8 mouse cellular contexts compared by ENCODE assay signal in the genomic region with DNA sequence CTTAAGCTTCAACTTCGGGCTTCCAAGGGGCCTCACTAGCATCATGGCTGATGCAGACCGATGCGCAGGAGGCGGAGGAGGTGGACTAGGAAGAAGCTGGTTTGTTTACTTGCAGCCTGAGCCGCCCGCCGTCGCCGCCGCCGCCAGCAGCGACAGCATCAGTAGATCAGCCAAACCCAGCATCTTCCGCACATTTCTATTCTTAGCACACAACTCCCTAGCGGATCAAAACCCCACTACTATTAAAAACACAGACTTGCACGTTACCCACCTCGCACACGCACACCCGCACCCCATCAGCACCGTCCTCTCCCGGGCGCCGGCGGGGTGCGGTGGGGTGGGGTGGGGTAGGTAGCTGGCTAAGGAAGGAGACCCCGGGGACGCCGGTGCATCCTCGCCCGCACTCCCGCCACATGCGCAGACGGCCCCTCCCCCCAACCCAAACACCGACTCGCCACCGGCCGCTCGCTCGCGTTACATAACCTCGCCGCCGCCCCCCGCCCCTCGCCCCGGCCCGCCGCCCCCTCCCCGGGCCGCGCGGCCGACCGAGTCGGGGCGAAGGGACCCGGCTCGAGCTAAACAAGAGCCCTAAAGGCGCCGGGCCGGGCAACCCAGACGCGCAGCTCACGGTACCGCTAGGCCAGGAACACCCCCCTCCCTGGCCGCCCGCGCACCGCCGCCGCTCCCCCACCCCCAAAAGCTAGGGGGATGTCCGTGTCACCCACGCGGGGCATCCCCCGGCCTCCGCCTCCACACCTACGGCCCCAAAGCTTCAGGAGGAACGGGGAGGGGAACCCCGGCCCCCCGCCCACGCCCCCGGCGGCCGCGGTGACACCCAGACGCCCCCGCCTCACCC. TPM values are rescaled to one million over a fixed set of nuclear protein-coding genes. Genes with fewer than 3 reads are reported as not detected.
A peak's percentile ranks its signal among the peaks of the same experiment; 100 is the strongest.
DNase-seq lines count a peak whose midpoint lies in the region; ATAC-seq and TF ChIP-seq lines count a peak whose summit lies in the region.

No protein-coding gene starts in this region.

- in situ Hi-C loops in CH12.LX (cut with MboI; ENCODE audit: low pct_ligation_motif_present, low pct_unique_long_range_greater_than_20kb, low sequenced_read_pairs): no loop called here

- H3K36me3 ChIP-seq in CH12.LX (replicated peaks in 1 of 2; ENCODE audit: control insufficient read depth in 1 of 2, insufficient read depth in 1 of 2, low read length in 1 of 2): no peaks in the 10 kb centered on the region
- H3K36me3 ChIP-seq in forebrain, embryonic 13.5 days (ENCODE audit: poor library complexity, severe bottlenecking): no peaks in the 10 kb centered on the region
- H3K36me3 ChIP-seq in liver, postnatal 0 days (replicated peaks; ENCODE audit: insufficient read depth, low read length): no peaks in the 10 kb centered on the region
- no peaks in the 10 kb centered on the region for H3K36me3 ChIP-seq in neural tube, embryonic 14.5 days (ENCODE audit: control insufficient read depth, insufficient read depth, low read length)
- no peaks in the 10 kb centered on the region for H3K36me3 ChIP-seq in testis, adult 2 months (ENCODE audit: control insufficient read depth, insufficient read depth, low read length)

- H3K4me3 ChIP-seq in CH12.LX (replicated peaks in 1 of 3; ENCODE audit: low read depth in 2 of 3, low read length in 2 of 3, poor library complexity in 1 of 3): peak overlapping the region in 2 of 3 experiments; percentile 48 to 56
- H3K4me3 ChIP-seq in forebrain, embryonic 13.5 days: peak overlapping the region; percentile 92
- H3K4me3 ChIP-seq in liver, postnatal 0 days (ENCODE audit: low read depth, low read length): peak overlapping the region; percentile 82
- peak overlapping the region; percentile 77 for H3K4me3 ChIP-seq in neural tube, embryonic 14.5 days (ENCODE audit: low read depth, low read length)
- H3K4me3 ChIP-seq in testis, adult 2 months (ENCODE audit: control insufficient read depth, low read depth, low read length): peak overlapping the region; percentile 52

- H3K79me2 ChIP-seq in CH12.LX (replicated peaks; ENCODE audit: control insufficient read depth, extremely low read depth, insufficient read depth, poor library complexity, severe bottlenecking): no peaks in the 10 kb centered on the region

- no peak overlapping the region for H3K27ac ChIP-seq in CH12.LX (ENCODE audit: insufficient read depth, low read depth)
- H3K27ac ChIP-seq in forebrain, embryonic 13.5 days: peak overlapping the region; percentile 100
- H3K27ac ChIP-seq in liver, postnatal 0 days (ENCODE audit: low read depth): peak overlapping the region; percentile 76
- H3K27ac ChIP-seq in neural tube, embryonic 14.5 days (ENCODE audit: low read depth, low read length): peak overlapping the region; percentile 99
- H3K27ac ChIP-seq in testis, adult 2 months (ENCODE audit: control insufficient read depth, insufficient read depth, low read depth, low read length): no peak overlapping the region

- TF ChIP-seq EP300 in CH12.LX (IDR thresholded peaks at IDR 0.05; ENCODE audit: low read length): no peak
- TF ChIP-seq EP300 in liver, postnatal 0 days (IDR thresholded peaks at IDR 0.05; ENCODE audit: low read depth): no peak

- TF ChIP-seq CTCF in CH12.LX (conservative IDR thresholded peaks at IDR 0.05 in 1 of 2, IDR thresholded peaks at IDR 0.05 in 1 of 2; ENCODE audit: low read depth in 2 of 2, low read length in 2 of 2): no peak
- no peak for TF ChIP-seq CTCF in liver, postnatal 0 days (IDR thresholded peaks at IDR 0.05; ENCODE audit: low read depth)
- no peak for TF ChIP-seq CTCF in testis, adult 2 months (IDR thresholded peaks at IDR 0.05; ENCODE audit: control insufficient read depth, insufficient read depth, insufficient replicate concordance, low read depth, low read length)

- peaks cover 25% of the 10 kb centered on the region for H3K27me3 ChIP-seq in CH12.LX (replicated peaks)
- no peaks in the 10 kb centered on the region for H3K27me3 ChIP-seq in forebrain, embryonic 13.5 days
- H3K27me3 ChIP-seq in liver, postnatal 0 days (ENCODE audit: insufficient read depth, low read length): no peaks in the 10 kb centered on the region
- H3K27me3 ChIP-seq in neural tube, embryonic 14.5 days (ENCODE audit: control insufficient read depth, insufficient read depth, low read length): no peaks in the 10 kb centered on the region
- no peaks in the 10 kb centered on the region for H3K27me3 ChIP-seq in testis, adult 2 months (ENCODE audit: control insufficient read depth, insufficient read depth, low read length)

- no peak for TF ChIP-seq POLR2A in CH12.LX (IDR thresholded peaks at IDR 0.05; ENCODE audit: low read depth, low read length)
- no peak for TF ChIP-seq POLR2A in testis, adult 2 months (IDR thresholded peaks at IDR 0.05; ENCODE audit: control insufficient read depth, low read depth, low read length)

- no peaks in the 10 kb centered on the region for H3K9me3 ChIP-seq in CH12.LX (replicated peaks; ENCODE audit: low read length)
- no peaks in the 10 kb centered on the region for H3K9me3 ChIP-seq in forebrain, embryonic 13.5 days (replicated peaks)
- no peaks in the 10 kb centered on the region for H3K9me3 ChIP-seq in liver, postnatal 0 days (ENCODE audit: low read length)
- no peaks in the 10 kb centered on the region for H3K9me3 ChIP-seq in neural tube, embryonic 14.5 days (ENCODE audit: control insufficient read depth, low read length)

- H3K4me2 ChIP-seq in CH12.LX (ENCODE audit: insufficient read depth, low read depth, poor library complexity, severe bottlenecking): peak overlapping the region; percentile 91
- peak overlapping the region; percentile 93 for H3K4me2 ChIP-seq in forebrain, embryonic 13.5 days
- peak overlapping the region; percentile 97 for H3K4me2 ChIP-seq in liver, postnatal 0 days (ENCODE audit: low read depth, low read length)
- peak overlapping the region; percentile 64 for H3K4me2 ChIP-seq in neural tube, embryonic 14.5 days (ENCODE audit: low read depth, low read length)

- H3K4me1 ChIP-seq in CH12.LX (ENCODE audit: control insufficient read depth in 1 of 2, insufficient read depth in 2 of 2): peaks cover 2 to 9% of the 10 kb centered on the region in 2 experiments; a peak in 3 of 4 replicates
- peaks cover 32% of the 10 kb centered on the region for H3K4me1 ChIP-seq in forebrain, embryonic 13.5 days
- peaks cover 10% of the 10 kb centered on the region for H3K4me1 ChIP-seq in liver, postnatal 0 days (ENCODE audit: insufficient read depth)
- H3K4me1 ChIP-seq in neural tube, embryonic 14.5 days (ENCODE audit: control insufficient read depth, insufficient read depth, low read length): 0 out of 2 replicates have a peak, but pooled peaks cover 3% of the 10 kb centered on the region
- peaks cover 6% of the 10 kb centered on the region for H3K4me1 ChIP-seq in testis, adult 2 months (ENCODE audit: control insufficient read depth, insufficient read depth, low read length)

- no peak for TF ChIP-seq RAD21 in CH12.LX (IDR thresholded peaks at IDR 0.05; ENCODE audit: low read depth, low read length)

- dilution Hi-C loops in CH12.LX (cut with MboI; ENCODE audit: extremely low pct_ligation_motif_present, extremely low pct_unique_long_range_greater_than_20kb, low sequenced_read_pairs): no loop called here

- intact Hi-C loops in heart, postnatal 10 days (cut with DNase I): loop anchor here (5.0 kb wide), 1 partner anchor 185 kb away; a partner anchor contains a TSS

- DNase-seq in CH12.LX (ENCODE audit: extremely low read depth): peak; percentile 53
- DNase-seq in heart, postnatal 10 days: peak; percentile 65 to 71
- DNase-seq in layer of hippocampus, adult 11-12 months (ENCODE audit: low spot score): peak; percentile 76
- DNase-seq in liver, postnatal 0 days: peak; percentile 63

- ATAC-seq in cerebellum, adult (ENCODE audit: insufficient number of reproducible peaks, low FRiP score, low TSS enrichment): peak; percentile 56
- peak; percentile 75 for ATAC-seq in forebrain, embryonic 13.5 days
- ATAC-seq in liver, postnatal 0 days: peak; percentile 24; the same call in 1 of the 2 replicates
- peak; percentile 80 for ATAC-seq in neural tube, embryonic 14.5 days (ENCODE audit: low read depth)

- WGBS in forebrain, embryonic 13.5 days: under 1% methylated on average over 64 of the region's 86 CpGs
- WGBS in liver, postnatal 0 days (ENCODE audit: insufficient replicate concordance): under 1% methylated on average over 64 of the region's 86 CpGs
- under 1% methylated on average over 47 of the region's 86 CpGs for WGBS in neural tube, embryonic 14.5 days

- H3K9ac ChIP-seq in CH12.LX (ENCODE audit: insufficient read depth, low read depth): 0 out of 2 replicates have a peak overlapping the region, but pooled peaks have one; percentile 42
- peak overlapping the region; percentile 98 for H3K9ac ChIP-seq in forebrain, embryonic 13.5 days
- H3K9ac ChIP-seq in liver, postnatal 0 days (replicated peaks): peak overlapping the region; percentile 76
- H3K9ac ChIP-seq in neural tube, embryonic 14.5 days (replicated peaks; ENCODE audit: low read depth, low read length): peak overlapping the region; percentile 98

TF ChIP-seq in CH12.LX, 34 proteins besides CTCF, POLR2A, EP300 and RAD21:
- TF ChIP-seq SMC3 (IDR thresholded peaks at IDR 0.05; ENCODE audit: low read depth, low read length): no peak
- TF ChIP-seq IRF4 (IDR thresholded peaks at IDR 0.05; ENCODE audit: low read depth, low read length): no peak
- TF ChIP-seq JUND (conservative IDR thresholded peaks at IDR 0.05; ENCODE audit: low read depth, low read length): no peak
- no peak for TF ChIP-seq E2F4 (IDR thresholded peaks at IDR 0.05; ENCODE audit: insufficient replicate concordance, low read depth, low read length)

RNA-seq across cellular contexts. Expression of a gene that starts 0.6 kb away (rescaled TPM):
- total RNA-seq in CH12.LX (2012; rRNA removed) (0.25 and 0.34 TPM in 2 replicates), CH12.LX (2014; rRNA removed) (0.82 and 1.1 TPM in 2 replicates)
- polyA plus RNA-seq in CH12.LX (2012; ENCODE audit: insufficient read length, low read depth): 1.3 and 1.7 TPM in 2 replicates
- 24.8 and 25.1 TPM in 2 replicates for polyA plus RNA-seq in forebrain, embryonic 13.5 days (2015; fragmentation: Nextera tagmentation; extraction: Ambion mirVana)
- total RNA-seq in heart, postnatal 10 days (2021): 10 to 100 TPM; 30.6 to 33.9 TPM
- 0.54 and 0.56 TPM in 2 replicates for polyA plus RNA-seq in liver, postnatal 0 days (2015; fragmentation: Nextera tagmentation; extraction: Ambion mirVana)
- 24.0 and 26.7 TPM in 2 replicates for polyA plus RNA-seq in neural tube, embryonic 14.5 days (2014; fragmentation: Nextera tagmentation; extraction: Ambion mirVana)
- polyA plus RNA-seq in testis, adult 2 months (2012; rRNA removed): 5.4 and 6.2 TPM in 2 replicates

Comparison
In these comparisons a context has a peak if more than half of its experiments do, and no peak if none do; other contexts are left out.
1. H3K27ac ChIP-seq: peak in forebrain, embryonic 13.5 days (single experiment), liver, postnatal 0 days (single experiment) and neural tube, embryonic 14.5 days (single experiment); none in CH12.LX (single experiment) and testis, adult 2 months (single experiment).
2. H3K9ac ChIP-seq: peak in every context shown above with its lines; median percentile 98 in forebrain, embryonic 13.5 days; 98 in neural tube, embryonic 14.5 days; 76 in liver, postnatal 0 days; 42 in CH12.LX.
3. ATAC-seq: peak in every context shown above with its lines; median percentile 80 in neural tube, embryonic 14.5 days; 75 in forebrain, embryonic 13.5 days; 56 in cerebellum, adult; 24 in liver, postnatal 0 days.
4. Peak in every context shown above with its lines, with median percentiles within 50 percentile points of each other: DNase-seq, H3K4me2 ChIP-seq and H3K4me3 ChIP-seq.